Mouse (Mus musculus): ENCODE results near the gene Dlk2.

- TF ChIP-seq GATA1 (IDR thresholded peaks at IDR 0.05; ENCODE audit: borderline replicate concordance, low read length) (no peak), FLI1 (IDR thresholded peaks at IDR 0.05; ENCODE audit: low read length) (no peak)
Observed at GRCm38 (mm10) chr17:46328723-46329122, 31.5 kb downstream of the Dlk2 start.
